Mouse (Mus musculus): ENCODE results near the gene Fbln1.

The Fbln1 gene

DNA sequence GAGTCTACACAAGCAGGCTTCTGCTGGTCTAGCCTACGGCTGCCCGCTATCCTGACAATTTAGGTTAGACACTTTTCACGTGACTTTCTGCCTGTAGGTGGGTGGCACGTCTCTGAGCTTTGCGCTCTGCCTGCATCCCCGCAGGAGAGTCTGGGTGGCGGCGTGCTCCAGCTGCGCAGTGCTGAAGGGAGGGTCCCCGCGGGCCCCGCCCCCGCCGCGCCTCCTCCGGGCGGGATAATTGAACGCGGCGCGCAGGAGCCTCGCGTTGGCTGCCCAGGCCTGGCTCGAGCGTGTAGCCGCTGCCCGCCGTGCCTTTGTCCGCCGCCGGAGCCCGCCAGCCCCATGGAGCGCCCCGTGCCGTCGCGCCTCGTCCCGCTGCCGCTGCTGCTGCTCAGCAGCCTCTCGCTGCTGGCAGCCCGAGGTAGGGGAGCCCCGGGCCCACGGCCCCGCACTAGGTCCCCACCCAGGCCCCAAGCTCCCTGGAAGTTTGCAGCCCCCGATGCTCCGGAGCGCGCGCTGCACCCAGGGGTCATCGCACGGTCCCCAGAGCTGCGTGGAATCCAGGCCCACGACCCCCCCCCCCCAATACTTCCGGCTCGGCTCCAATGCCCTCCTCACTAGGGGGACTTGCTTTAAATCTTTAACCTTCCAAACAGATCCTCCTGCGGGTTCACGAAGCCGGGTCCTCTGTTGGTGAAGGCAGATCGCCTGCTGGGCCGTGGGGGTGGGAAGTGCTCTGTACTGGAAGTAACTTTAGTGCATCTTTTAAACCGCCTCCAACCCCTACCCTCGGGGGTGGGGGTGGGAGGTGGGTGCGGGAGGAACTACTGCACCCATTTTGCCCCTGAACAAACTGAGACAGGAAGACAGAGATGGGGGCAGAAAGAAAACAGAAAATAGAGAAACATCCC is at the start of gene Fbln1:
Gene Fbln1, plus strand, starts transcription at position 158 of the 911 bp plus-strand sequence.
- DNase-seq, result peak; percentile 60 to 72

DNA sequence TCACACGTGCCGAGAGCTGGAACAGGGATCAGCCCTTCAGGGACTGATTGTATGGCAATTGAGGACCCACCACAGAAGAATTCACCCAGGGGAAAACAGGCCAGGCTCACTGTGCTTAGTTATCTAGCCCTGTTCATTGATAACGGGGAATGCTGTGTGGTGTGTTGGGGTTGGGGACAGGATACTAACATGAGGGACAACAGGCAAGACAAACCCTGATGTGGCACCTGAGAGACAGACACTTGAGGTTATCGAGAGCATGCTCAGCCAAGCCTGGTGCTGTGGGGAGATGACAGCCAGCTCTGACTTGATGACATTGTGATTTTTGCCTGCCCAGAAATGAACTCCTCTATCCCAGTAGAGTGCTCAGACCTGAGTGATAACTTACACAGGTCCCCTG is 49.6 kb upstream of the Fbln1 start:
- DNase-seq, result no peak

DNA sequence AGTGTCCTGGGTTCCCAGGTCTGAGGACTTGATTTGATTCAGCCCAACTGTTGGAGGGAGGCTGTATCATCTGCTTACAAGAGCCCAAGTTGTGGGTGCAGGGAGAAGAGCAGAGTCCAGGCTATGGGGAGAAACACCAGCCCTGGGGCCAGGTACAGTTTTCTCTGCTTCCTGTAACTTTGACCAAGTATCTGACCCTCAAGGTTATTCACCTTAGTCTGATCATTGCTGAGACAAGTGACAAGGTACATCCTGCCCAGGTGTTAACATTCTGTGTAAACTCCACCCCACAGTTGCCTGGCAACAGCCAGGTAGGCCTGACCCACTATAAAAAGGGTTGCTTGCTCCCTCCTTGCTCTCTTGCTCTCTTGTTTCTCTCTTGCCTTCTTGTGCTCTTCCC is 44.3 kb upstream of the Fbln1 start:
- DNase-seq, result no peak

DNA sequence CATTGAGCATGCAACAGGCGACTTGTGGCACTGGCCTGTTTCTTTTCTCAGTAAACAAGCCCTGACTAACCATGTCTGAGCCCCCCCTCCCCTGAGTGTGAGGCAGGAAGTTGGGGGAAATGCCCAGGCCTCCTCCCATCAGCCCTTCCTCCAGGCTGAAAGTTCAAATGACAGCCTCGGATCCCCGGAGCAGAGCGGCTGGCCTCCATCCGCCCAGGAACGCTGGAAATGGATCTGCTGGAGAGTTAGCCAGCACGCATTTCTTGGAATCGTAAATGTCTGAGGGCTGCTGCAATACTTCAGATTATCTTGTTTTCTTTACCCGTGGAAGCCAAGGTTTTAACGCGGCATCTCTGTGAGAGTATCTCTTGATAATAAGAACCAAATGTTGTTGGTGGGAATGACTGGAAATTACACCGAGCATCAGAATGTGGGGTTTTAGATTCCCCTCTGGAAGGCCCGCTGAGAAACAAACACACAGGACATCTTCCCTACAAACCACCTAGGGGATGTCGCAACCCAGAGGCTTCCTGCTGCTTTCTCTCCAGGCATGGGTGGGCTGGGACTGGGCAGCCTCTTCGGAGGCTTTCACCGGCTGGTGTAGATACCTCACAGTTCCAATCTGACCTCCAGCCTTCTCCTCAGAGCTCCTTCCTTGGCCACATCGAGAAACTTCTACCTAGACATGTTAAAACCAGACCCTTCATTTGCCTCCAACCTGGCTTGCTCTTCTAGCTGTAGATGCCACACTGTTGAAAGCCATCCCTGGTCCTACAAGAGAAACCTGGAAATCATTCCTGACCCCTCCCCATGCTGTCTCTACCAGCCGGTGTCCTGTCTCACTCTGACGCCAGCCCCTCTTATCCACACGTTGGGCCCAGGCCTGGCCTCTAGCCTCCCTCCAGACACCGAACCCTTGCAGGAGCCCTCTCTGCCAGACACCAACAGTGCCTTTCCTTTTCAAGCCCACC is 42.8 kb upstream of the Fbln1 start:
- DNase-seq, result no peak

DNA sequence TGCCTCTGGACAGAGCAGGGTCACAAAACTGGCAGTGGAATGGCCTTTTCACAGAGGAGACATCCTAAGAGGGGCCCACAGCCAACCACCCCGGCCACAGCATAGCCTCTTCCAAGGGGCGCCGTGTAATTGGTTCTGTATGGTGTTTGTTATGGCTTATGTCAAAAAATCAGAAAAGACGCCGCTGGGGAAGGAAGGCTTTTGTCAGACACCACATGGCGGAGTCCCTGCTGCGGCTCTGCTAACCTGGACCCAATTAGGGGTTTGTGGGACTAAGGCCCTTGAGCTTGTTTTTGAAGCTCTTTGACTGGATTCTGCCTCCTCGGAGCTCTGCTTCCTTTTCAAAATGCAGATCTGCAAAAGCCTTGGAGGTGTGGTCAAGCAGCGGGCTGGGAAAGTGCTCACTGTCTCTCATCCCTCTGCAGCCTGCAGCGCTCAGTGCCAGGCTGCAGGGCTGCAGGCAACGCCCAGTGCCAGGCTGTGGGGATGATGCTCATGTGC is 39.3 kb upstream of the Fbln1 start:
- no peak for DNase-seq

DNA sequence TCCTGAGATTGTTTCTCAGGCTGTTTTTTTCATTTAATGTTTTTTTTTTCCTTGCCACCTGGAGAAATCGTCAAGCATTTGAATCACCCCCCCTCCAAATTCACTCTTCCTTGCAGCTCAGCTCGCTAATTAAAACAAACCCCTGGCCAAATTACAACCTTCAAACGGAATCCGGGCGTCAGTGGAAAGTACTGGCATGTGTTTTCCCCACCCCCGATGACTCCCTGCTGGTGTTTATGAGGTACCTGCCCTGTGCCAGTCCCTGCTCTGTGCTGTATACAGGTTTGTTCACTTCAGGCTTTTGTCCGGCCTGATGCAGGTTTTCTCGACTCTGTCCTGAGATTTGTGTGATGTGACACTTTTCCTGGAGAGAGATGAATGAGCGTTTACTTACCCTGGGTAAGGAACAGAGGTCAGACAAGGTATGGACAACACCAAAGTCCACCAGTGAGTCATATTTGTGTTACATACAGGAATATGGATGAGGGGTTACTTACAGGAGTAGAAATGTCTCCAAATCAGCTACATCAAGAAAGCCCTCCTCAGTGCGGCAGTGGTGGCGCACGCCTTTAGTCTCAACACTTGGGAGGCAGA is 38.6 kb upstream of the Fbln1 start:
- no peak for DNase-seq

DNA sequence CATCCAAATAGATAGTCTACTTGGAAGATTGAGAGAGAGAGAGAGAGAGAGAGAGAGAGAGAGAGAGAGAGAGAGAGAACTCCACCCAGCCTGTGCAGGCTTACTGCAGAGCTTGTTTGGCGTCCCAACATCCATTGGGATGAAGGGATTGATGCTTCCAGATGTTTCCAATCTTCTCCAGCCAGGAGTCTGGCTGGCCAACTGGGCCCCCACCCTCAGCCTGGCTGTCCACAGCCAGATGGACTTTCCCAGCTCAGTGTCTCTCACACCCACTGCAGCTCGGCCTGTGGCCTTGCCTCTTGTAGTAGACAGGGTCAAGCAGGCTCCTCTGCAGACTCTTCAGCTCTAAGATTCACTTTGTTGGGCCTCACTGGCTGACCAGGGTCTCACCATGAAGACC is 33.7 kb upstream of the Fbln1 start:
- no peak for DNase-seq

DNA sequence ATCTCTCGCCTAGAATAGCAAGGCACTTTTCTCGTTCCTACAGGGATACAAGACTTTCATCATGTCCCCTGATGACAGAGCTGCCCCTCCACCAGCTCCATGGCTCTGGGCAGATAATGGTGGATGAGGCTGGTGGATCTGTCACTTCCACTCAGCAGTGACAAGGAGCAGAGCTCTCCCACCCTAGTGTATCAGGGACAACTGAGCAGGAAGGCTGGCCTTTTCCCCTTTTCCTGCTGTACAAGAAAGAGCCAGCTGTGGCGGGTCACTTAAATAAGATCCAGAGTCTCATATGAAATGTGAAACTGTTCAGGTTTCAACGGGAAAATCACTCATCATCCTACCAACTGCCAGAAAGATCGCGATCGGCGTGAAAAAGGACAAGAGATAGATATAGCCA is 32.3 kb upstream of the Fbln1 start:
- no peak for DNase-seq

DNA sequence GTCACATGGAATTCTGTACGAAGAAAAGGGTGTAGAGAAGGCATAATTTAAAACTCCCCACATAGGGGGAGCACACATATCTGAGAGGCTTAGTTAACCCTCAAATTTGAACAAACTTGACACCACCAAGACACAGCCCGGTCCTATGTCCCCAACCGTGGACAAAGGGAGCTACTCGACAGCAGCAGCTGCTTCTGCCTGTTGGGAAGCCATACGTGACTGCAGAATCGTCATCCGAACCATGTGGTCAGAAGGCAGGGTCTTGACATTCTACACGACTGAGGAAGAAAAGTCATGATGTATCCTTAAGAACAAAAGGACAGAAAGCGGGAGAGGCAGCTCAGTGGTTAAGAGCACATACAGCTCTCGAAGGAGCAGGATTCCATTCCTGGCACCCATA is 31.7 kb upstream of the Fbln1 start:
- DNase-seq, result no peak

DNA sequence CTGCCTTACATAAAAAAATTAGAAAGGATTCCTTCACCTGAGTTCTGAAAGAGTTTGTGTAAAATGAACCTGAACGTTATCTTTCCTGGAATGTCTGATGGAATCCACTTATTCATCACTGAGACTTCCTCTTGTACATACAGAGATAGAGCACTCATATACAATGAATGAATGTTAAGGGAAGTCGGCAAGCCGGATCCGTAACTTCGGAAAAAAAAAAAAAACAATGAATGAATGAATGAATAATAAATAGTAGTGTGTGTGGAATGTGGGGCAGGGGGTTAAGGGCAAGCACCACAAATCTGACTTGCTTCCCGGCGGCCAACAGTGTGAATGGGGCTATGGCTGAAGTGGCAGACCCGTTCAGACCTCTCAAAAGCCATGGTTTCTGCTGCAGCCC is 28.2 kb upstream of the Fbln1 start:
- no peak for DNase-seq

DNA sequence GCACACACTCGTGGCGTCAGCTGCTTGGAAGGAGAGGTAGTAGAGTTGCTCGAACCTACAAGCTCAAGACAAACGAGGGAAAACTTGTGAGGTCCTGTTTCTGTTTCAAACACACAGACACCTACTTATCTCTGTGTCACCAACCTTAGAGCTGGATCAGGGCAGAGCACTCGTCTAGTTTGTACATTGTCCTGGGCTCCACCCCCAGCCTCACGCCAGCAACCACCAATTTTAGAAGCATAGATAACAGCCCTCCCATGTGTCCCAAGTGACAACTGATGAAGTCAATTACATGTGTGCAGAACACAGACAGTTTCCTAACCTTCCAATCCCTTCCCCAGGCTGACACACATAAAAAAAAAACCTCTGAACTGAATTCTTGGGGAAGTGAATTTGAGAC is 27.6 kb upstream of the Fbln1 start:
- DNase-seq, result no peak

DNA sequence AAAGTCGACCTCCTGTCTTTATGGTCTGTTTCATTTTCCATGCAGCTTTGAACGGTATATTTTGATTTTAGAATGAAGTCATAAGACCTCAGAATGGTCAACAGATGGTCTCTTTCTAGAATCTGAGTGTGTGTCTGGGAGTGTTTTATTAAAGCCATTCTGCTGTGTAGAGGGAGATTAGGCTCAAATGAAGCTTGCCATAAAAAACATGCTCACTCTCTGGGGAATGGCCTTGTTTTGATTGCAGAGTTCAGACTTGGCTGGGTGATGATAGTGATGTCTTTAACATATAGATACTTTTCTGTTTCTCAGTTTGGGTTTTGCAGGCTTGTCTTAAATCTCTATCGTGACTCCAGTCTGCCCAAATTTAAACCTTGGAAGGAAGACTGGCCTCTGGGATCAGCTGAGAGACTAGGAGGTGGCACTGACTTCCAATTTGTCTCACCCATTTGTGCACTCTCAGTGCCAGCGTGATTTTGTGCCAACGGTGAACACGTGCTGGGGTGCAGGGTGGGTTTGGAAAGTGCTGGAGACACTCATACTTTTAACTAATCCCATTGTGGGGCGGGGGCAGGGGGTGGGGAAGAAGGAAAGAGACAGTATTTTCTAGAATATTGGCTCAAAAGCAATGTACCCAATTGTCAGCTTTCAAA is 26.1 kb upstream of the Fbln1 start:
- no peak for DNase-seq

DNA sequence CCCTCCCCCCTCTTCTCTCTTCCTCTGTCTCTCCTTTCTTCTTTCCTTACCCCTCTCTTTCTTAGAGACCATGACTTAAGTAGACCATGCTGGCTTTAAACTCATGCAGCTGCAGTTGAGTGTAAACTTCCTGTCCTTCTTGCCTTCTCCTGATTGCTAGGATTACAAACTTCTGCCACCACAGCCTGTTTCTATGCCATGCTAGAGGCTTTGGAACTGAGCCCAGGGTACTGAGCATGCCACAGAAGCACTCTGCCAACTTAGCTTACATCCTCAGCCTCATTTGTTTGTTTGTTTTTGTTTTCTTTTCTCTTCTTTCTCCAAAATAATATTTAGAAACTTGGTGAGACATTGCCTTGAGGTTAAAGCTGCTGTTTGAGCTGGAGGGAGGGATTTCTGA is 25.4 kb upstream of the Fbln1 start:
- no peak for DNase-seq

DNA sequence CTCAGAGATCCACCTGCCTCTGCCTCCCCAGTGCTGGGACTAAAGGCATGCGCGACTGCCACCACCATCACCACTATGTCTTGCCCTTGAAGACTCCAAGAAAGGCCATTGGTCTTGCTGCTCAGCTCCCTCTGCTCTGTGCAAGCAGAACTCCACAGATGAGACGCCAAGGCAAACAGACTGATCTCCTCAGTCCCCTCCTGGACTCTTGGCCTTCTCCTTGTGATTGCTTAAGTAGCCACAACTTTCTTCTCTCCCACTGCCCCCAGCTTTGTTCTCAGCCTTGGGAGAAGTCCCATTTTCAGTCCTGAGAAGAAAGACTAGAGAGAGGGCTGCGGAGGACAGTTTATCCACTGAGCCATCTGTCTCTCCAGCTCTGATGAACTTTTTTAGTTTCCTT is 23.7 kb upstream of the Fbln1 start:
- DNase-seq, result no peak

DNA sequence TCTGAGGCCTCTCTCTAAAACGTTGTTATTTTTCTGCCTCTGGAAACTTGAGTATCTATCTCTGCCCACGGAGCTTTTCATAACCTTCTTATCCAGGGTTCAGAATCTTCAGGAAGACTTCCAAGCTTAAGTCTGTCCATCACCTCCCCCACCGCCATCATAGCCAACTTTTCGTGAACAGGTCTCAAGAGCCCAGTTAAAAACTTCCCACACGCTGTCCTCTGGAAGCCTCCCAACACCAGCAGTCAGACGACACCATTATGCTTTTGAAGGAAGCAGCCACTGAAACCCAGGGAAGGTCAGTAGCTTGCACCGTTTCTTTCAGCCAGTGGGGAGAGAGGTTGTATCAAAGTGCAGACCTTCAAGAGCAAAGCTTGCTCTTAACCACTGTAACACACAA is 18.8 kb upstream of the Fbln1 start:
- no peak for DNase-seq

DNA sequence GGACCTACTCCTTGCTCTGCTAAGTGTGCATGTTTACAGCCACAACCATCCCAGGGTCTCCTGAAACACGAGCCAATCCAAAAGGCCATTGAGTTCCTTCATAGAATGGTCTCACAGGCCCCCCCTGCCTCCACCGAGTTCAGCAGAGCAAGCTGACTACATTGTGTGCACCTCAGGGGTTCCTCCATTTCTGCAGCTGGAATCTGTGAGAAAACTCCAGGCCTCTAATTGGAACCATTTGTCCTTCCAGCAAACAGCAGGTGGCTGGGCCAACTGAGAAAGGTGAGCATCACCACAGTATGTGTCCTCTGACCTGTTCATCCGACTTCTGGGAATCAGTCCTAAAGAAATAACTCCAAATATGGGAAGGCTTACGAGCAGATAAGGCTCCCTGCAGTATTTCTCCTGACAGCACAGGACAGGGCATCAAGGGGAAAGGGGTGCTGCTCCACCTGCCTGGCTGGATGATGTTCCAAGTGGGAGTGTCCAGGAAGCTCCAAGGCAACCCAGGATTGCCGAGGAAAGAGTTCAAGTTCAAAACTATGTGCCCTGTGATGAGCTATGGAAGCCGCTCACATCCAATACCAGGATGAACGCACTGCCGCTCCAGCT is 17.5 kb upstream of the Fbln1 start:
- no peak for DNase-seq

DNA sequence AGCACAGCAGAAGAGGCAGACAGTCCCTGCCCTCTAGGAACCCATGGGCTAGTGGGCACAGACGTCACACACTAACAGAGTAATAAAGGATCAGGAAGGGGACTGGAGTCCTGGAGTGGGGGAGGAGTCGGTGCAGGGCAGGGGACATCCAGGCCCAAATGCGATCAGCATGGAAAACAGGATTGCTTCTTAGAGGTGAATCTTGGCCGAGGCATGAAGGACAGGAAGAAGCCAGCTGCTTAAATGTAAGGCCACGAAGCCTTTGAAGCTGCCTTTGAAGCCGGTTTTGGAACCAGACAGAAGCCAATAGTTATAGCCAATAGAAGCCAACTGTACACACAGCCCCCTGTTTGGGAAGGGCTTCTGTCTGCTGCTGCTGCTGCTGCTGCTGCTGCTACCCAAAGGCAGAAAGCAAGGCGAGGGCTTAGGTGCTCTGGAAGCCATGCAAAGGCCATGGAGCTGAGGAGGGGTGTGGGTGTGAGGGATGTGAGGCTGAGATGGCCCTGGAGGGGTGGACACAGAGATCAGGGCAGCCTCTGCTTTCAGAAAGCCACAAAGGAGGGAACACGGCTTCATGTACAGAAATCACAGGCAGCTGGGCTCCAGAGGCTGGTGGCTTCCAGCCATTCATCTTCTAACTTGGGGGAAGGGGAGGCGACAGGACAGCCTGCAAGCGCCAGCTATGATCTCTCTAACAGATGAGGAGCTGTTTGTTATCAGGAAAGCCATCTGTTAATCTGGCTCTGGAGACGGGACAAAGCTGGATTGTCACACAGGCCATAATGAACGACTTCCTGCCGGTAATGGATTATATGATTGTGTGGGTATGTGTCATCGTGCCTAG is 5.1 kb upstream of the Fbln1 start:
- DNase-seq, result no peak

DNA sequence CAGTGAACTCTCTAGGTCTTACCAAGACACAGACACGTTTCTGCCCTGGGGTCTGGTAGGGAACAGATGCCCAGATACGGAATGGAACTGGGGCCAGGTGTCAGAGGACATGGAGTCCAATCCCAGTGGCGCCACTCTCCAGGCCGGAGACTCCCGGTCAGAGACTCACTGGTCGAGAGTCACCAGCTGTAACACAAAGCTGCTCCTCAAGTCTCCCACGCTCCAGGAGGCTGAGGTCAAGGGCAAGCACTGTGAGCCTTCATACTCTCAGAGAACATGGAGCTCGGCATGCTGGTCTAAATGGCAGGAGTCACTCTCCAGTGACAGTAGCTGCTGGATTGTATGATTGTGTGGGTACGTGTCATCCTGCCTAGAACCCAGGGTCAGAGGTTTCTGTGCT is 3.5 kb upstream of the Fbln1 start:
- DNase-seq, result no peak

DNA sequence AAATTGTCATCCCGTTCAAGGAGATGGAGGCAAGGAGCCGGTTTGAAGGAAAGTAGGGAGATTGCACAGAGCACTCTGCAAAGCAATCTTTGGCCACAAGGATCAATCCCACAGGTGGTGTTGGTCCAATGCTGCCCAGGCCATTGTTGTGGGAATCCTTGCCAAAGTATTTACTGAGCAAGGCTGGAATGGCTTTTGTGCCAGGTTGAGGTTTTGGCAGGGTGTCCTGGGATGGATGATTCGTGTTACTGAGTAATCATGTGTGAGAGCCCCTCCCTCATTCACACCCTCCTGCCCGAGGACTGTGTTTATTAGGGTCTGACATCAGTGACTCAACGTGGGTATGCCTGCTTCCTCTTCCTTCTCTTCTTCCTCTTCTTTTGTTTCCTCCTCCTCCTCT is 3.0 kb upstream of the Fbln1 start:
- no peak for DNase-seq

DNA sequence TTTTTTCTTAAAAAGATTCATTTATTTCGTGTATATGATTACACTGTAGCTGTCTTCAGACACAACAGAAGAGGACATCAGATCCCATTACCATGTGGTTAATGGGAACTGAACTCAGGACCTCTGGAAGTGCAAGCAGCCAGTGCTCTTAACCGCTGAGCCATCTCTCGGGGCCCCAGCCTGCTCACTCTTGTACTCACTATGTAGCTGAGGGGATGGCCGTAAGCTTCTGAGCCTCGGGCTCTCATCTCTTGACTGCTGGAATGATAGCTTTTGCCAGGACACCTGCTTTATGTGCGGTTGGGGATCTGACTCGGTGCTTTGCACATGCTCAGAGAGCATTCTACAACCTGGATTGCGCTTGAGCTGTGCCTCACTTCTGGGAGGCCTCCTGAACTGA is 1.4 kb upstream of the Fbln1 start:
- no peak for DNase-seq

DNA sequence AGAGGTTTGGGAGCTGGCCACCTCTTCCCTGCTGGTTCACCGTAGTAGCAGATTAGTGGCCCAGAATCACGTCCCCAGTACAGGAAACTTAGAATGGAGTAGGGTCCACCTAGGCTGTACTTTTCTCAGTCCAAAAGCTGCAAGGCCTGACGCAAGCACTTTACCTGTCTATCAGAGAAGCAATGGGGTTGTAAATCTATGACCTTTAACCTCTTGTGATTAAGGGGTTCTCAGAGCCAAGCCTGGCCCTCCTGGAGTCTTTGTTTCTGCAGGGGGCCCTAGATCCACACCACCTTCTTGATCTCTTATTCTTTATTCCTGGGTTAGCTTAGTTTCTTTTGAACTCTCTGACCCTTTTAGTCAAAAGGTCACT is 940 bp downstream of the Fbln1 start:
- no peak for DNase-seq

Data from thymus, postnatal 36 days (tissue).